Mouse (Mus musculus): ENCODE measurements at regions not wholly inside any gene's neighbourhood (a gene's known extent, or its start where the extent isn't known, plus 50 kb on each side); places are given as distances from the start of the nearest gene placed in this dataset.

GRCm38 (mm10) chr12:38928786-38929351 lies 149.7 kb downstream of the Etv1 start:
- TF ChIP-seq POLR2A (IDR thresholded peaks at IDR 0.05; ENCODE audit: insufficient read length, low read depth) (no peak), MYOG (IDR thresholded peaks at IDR 0.05; ENCODE audit: control insufficient read depth in 1 of 3, insufficient read depth in 1 of 3, insufficient read length in 2 of 3, low read depth in 2 of 3) (no peak), USF1 (IDR thresholded peaks at IDR 0.05; ENCODE audit: low read depth) (no peak)
